Mouse (Mus musculus): Measurements from ENCODE around the gene Brsk2. TPM values are rescaled to one million over a fixed set of nuclear protein-coding genes. Genes with fewer than 3 reads are reported as not detected.

Brsk2 gene
- polyA plus RNA-seq, 1 experiment, result 0.09 TPM

- no peak for DNase-seq (ENCODE audit: low read depth)
Observed at GRCm38 (mm10) chr7:141955565-141956173, 6.1 kb downstream of the Brsk2 start.

GRCm38 (mm10) chr7:141956174-141956566, 6.6 kb downstream of the Brsk2 start:
- no peak for DNase-seq (ENCODE audit: low read depth)

DNA sequence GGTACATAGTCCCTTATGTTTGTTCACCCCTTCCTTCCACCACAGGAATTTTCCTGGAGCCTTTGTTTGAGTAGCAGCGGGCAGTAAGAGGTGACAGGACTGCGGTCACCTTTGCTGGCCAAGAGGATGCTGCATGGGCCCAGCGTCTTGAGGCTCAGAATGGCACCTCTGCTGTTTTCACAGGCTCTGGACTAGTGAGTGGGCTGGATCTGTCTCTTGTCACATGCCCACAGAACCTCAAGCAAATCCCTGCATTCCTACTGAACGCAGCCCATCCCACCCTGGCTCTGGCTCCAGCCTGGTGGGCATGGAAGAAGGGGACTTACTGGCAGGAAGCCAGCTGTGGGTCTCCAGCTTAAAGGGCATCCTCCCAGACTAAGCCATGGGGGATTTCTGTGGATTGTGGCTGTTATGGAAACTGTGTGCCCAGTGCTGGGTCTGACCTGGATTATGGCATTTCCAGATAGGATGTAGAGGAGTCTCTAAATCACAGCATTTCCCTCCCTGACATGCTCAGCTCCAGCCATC, 8.0 kb downstream of the Brsk2 start:
- DNase-seq (ENCODE audit: low read depth), result no peak

- no peak for DNase-seq (ENCODE audit: low read depth)
Observed at GRCm38 (mm10) chr7:141958211-141958610, 8.7 kb downstream of the Brsk2 start.

- no peak for DNase-seq (ENCODE audit: low read depth)
Observed at GRCm38 (mm10) chr7:141959133-141959532, 9.6 kb downstream of the Brsk2 start.

- no peak for DNase-seq (ENCODE audit: low read depth)
Observed at GRCm38 (mm10) chr7:141960926-141961325, 11.4 kb downstream of the Brsk2 start.

- no peak for DNase-seq (ENCODE audit: low read depth)
Observed at GRCm38 (mm10) chr7:141961491-141961890, 11.9 kb downstream of the Brsk2 start.

GRCm38 (mm10) chr7:141962521-141962920, 13.0 kb downstream of the Brsk2 start:
- no peak for DNase-seq (ENCODE audit: low read depth)

DNA sequence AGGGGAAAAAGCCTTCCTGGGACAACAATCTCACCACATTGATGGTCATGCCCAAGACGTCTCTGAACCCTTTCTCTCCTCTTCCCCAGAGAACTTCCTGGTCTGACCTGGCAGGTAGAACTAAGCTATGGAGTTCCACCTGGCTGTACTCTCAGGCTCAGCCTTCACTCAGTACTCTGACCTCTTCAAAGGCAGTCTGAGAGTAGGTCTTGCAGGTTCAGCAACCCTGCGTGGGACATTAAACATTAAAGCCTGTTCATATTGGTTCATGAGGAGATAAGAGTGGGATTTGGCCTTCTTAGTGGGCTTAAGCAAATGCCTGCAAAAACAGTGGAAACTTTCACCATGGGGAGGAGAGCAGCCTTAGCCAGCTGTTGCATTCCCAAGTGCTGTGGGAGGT, 16.7 kb downstream of the Brsk2 start:
- no peak for DNase-seq (ENCODE audit: low read depth)

GRCm38 (mm10) chr7:141972831-141973619, 23.5 kb downstream of the Brsk2 start:
- DNase-seq (ENCODE audit: low read depth), result no peak

- no peak for DNase-seq (ENCODE audit: low read depth)
Observed at GRCm38 (mm10) chr7:141978003-141978402, 28.5 kb downstream of the Brsk2 start.

GRCm38 (mm10) chr7:141979247-141979646, 29.7 kb downstream of the Brsk2 start:
- DNase-seq (ENCODE audit: low read depth), result no peak

DNA sequence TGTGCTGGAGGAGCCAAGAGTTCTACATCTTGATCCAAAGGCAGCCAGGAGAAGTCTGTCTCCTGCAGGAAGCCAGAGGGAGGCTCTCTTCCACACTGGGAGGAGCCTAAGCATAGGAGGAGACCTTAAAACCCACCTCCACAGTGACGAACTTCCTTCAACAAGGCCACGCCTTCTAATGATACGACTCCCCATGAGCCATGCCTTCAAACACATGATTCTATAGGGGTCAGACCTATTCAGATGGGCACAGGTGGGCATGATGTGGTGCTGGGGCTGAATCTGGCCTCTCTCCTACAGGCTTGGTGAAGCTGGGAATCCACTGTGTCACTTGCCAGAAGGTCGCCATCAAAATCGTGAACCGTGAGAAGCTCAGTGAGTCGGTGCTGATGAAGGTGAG, 31.7 kb downstream of the Brsk2 start:
- no peak for DNase-seq (ENCODE audit: low read depth)

GRCm38 (mm10) chr7:141988314-141988806, 38.8 kb downstream of the Brsk2 start:
- DNase-seq (ENCODE audit: low read depth), result no peak

DNA sequence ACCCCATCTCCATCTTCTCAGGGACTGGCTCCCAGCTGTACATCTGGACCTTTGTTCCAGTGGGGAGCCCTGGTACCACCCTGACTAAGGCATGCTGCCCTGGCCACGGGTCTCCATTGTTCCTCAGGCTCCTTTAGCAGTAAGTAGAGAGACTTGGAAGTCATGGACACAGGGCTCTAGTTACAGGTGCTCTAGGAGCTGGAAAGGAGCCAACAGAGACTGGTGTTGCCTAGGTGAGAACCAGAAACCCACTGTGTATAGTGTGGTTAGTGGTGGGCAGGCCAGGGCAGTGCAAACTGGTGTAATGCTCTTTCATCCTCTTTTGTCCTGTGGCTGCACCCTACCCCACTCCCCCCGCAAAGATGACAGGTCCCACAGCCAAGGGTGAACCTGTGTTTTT, 41.6 kb downstream of the Brsk2 start:
- DNase-seq (ENCODE audit: low read depth), result no peak

- no peak for DNase-seq (ENCODE audit: low read depth)
Observed at GRCm38 (mm10) chr7:141994121-141994520, 44.6 kb downstream of the Brsk2 start.

DNA sequence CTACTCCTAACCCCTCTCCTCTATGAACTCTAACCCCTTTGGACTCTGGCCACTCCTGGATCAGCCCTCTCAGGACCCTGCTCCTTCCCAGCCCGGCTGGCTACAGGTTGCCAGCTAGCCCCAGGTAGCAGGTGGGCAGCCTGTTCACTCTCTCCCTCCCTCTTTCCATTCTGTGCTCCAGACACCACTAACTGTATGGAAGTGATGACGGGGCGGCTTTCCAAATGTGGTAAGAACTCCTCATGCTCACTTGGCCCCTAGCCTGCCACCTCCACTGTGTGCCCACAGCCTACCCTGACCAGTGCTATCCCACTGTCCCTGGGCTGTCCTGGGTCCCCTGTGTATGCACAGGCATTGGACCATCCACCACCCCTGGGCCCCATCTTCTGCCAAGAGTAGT, 51.1 kb downstream of the Brsk2 start:
- DNase-seq (ENCODE audit: low read depth), result no peak

- no peak for DNase-seq (ENCODE audit: low read depth)
Observed at GRCm38 (mm10) chr7:142001597-142002340, 52.2 kb downstream of the Brsk2 start.

- no peak for DNase-seq (ENCODE audit: low read depth)
Observed at GRCm38 (mm10) chr7:142016562-142016961, 67.0 kb downstream of the Brsk2 start.

GRCm38 (mm10) chr7:142019699-142020098, 70.1 kb downstream of the Brsk2 start:
- no peak for DNase-seq (ENCODE audit: low read depth)

GRCm38 (mm10) chr7:142020827-142021226, 71.3 kb downstream of the Brsk2 start:
- no peak for DNase-seq (ENCODE audit: low read depth)

DNA sequence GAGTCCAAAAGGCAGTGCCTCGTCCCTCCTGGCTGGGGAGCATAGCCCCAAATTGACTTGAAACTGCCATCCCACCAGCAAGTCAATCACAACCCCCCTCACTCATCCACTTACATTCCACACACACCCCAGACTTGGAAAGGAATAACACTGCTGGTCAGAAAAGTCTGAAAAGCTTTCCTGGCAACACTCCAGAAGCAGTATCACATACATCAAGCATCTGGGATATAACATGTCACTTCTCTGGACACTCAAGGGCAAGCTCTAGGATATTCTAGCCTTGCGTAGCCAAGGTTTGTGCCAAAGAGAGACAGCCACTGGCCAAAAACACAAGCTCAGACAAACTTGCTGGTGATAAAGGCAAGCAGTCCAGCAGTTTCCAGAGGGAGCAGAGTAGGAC, 75.6 kb downstream of the Brsk2 start:
- no peak for DNase-seq (ENCODE audit: low read depth)
